Mouse (Mus musculus) neural tube, embryonic 14.5 days (tissue): Measurements from ENCODE around the gene Hlx. TPM values are rescaled to one million over a fixed set of nuclear protein-coding genes. Genes with fewer than 3 reads are reported as not detected.

Source experiments
- polyA plus RNA-seq: library from polyadenylated mRNA; unstranded; fragments of >200 nt; fragmentation: Nextera tagmentation; extraction: Ambion mirVana; gene quantifications from 2 replicates; pipeline ENCODE4 v1.2.1, GENCODE M21; 2014

The Hlx gene
- polyA plus RNA-seq, 1 experiment from 2014 or later, result 2.2 TPM

Other genes with a start within 250 kb of the Hlx start
- 0.21 TPM in 1 of 2 replicates, not detected in the other for gene Marc1, start 78.7 kb upstream of the Hlx start, polyA plus RNA-seq
- 108 and 125 TPM in 2 replicates for gene Marc2, start 113.8 kb upstream of the Hlx start, polyA plus RNA-seq
- gene C130074G19Rik, start 150.6 kb upstream of the Hlx start, polyA plus RNA-seq, result 0.48 and 1.6 TPM in 2 replicates